Mouse (Mus musculus) thymus, adult 2 months (tissue): ENCODE results near the gene Zfp334.

Experiments
- CTCF ChIP-seq: fragments of 200-500 bp; IDR thresholded peaks from 2 replicates; pipeline ENCODE4 v1.5.1; 2012; ENCODE audit warnings: mild to moderate bottlenecking, control low read depth, low read length, moderate library complexity, borderline replicate concordance; ENCODE audit not compliant: control insufficient read depth, poor library complexity, insufficient read depth; ENCODE audit errors: extremely low read depth
- POLR2A ChIP-seq: fragments of 200-500 bp; IDR thresholded peaks from 2 replicates; pipeline ENCODE4 v1.6.1; 2012; ENCODE audit warnings: mild to moderate bottlenecking, low read length, control low read depth, moderate library complexity; ENCODE audit not compliant: control insufficient read depth, poor library complexity, insufficient read depth; ENCODE audit errors: extremely low read depth

DNA sequence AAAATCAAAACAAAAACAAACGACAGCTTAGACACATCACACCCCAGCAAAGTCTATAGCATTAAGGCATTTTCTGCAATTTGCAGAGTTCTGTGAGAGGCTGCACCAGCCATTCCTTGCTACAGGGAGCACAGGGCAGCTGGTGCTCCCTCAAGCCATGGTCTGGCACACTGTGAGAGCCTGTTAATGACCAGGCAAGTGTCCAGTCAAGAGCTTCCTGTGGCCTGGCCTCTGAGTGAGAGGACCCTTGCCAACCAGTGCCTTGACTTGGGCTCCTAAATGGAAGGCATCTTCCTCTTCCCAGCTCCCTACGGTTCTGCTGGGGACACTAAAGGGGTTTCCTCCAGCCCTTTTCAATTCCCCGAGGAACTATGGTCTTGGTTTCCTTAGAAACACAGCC, 25.8 kb upstream of the Zfp334 start:
- no peak for TF ChIP-seq CTCF
- no peak for TF ChIP-seq POLR2A
